Mouse (Mus musculus) urinary bladder, postnatal 25 days (tissue): ENCODE measurements around the gene Tmub2.
A peak's percentile ranks its signal among the peaks of the same experiment; 100 is the strongest.

Source experiments
- DNase-seq: peaks from one replicate; pipeline ENCODE4 v3.0.0; 2022; ENCODE audit warnings: low spot score

Tmub2 gene

GRCm38 (mm10) chr11:102284501-102285094, at the start of gene Tmub2:
Gene Tmub2, plus strand, starts transcription at chr11:102284931.
- peak; percentile 89 for DNase-seq

GRCm38 (mm10) chr11:102236022-102236421, 48.7 kb upstream of the Tmub2 start:
- DNase-seq: no peak

GRCm38 (mm10) chr11:102240636-102241035, 44.1 kb upstream of the Tmub2 start:
- DNase-seq: no peak

GRCm38 (mm10) chr11:102241246-102241645, 43.5 kb upstream of the Tmub2 start:
- no peak for DNase-seq

- DNase-seq: no peak
Observed at GRCm38 (mm10) chr11:102241874-102242273, 42.9 kb upstream of the Tmub2 start.

GRCm38 (mm10) chr11:102244926-102245449, 39.7 kb upstream of the Tmub2 start:
- peak; percentile 63 for DNase-seq

GRCm38 (mm10) chr11:102245581-102246272, 39.0 kb upstream of the Tmub2 start:
- no peak for DNase-seq

- DNase-seq: no peak
Observed at GRCm38 (mm10) chr11:102246273-102246635, 38.5 kb upstream of the Tmub2 start.

- no peak for DNase-seq
Observed at GRCm38 (mm10) chr11:102246871-102247270, 37.9 kb upstream of the Tmub2 start.

- peak; percentile 96 for DNase-seq
Observed at GRCm38 (mm10) chr11:102248630-102249230, 36.0 kb upstream of the Tmub2 start, which contains the start of gene BC030867. Gene BC030867, plus strand, starts transcription at chr11:102248882.

- no peak for DNase-seq
Observed at GRCm38 (mm10) chr11:102249351-102250090, 35.2 kb upstream of the Tmub2 start.

- no peak for DNase-seq
Observed at GRCm38 (mm10) chr11:102257514-102257913, 27.2 kb upstream of the Tmub2 start.

- DNase-seq: no peak
Observed at GRCm38 (mm10) chr11:102258095-102258494, 26.6 kb upstream of the Tmub2 start.

- DNase-seq: no peak
Observed at GRCm38 (mm10) chr11:102258521-102258920, 26.2 kb upstream of the Tmub2 start.

- no peak for DNase-seq
Observed at GRCm38 (mm10) chr11:102263211-102263610, 21.5 kb upstream of the Tmub2 start.

GRCm38 (mm10) chr11:102265816-102266215, 18.9 kb upstream of the Tmub2 start:
- no peak for DNase-seq

- DNase-seq: no peak
Observed at GRCm38 (mm10) chr11:102266631-102267355, 17.9 kb upstream of the Tmub2 start.

- peak; percentile 52 for DNase-seq
Observed at GRCm38 (mm10) chr11:102267480-102267879, 17.3 kb upstream of the Tmub2 start.

GRCm38 (mm10) chr11:102268520-102269244, 16.0 kb upstream of the Tmub2 start, which contains the start of gene Asb16:
Gene Asb16, plus strand, starts transcription at chr11:102268743.
- no peak for DNase-seq

GRCm38 (mm10) chr11:102276411-102276915, 8.3 kb upstream of the Tmub2 start:
- no peak for DNase-seq

GRCm38 (mm10) chr11:102277754-102278153, 7.0 kb upstream of the Tmub2 start:
- no peak for DNase-seq
